Mouse (Mus musculus) embryonic facial prominence, embryonic 14.5 days (tissue): ENCODE measurements around the gene Ptpre. TPM values are rescaled to one million over a fixed set of nuclear protein-coding genes. Genes with fewer than 3 reads are reported as not detected.

Source experiments
- ATAC-seq: fragments of 200-750 bp; cut with Nextera tagmentation; 2 replicates; pipeline ENCODE4 v1.8.0; 2017; ENCODE audit warnings: low read depth, moderate number of reproducible peaks, moderate TSS enrichment
- DNase-seq: peaks from one replicate; pipeline ENCODE4 v3.0.0-alpha.2; 2015; ENCODE audit warnings: low spot score
- H3K27ac ChIP-seq: fragments of 300-500 bp; sonication (generic); replicated peaks from 2 replicates; pipeline ENCODE4 v1.5.1; 2014; ENCODE audit warnings: low read depth, mild to moderate bottlenecking, low read length, moderate library complexity
- H3K27me3 ChIP-seq: fragments of 300-500 bp; sonication (generic); replicated peaks from 2 replicates; pipeline ENCODE4 v1.6.1; 2014; ENCODE audit warnings: low read length; ENCODE audit not compliant: control insufficient read depth, insufficient read depth
- H3K36me3 ChIP-seq: fragments of 300-500 bp; sonication (generic); 2 replicates; pipeline ENCODE4 v1.6.1; 2014; ENCODE audit warnings: low read length, mixed read lengths; ENCODE audit not compliant: control insufficient read depth, insufficient read depth
- H3K4me1 ChIP-seq: fragments of 300-500 bp; sonication (generic); 2 replicates; pipeline ENCODE4 v1.6.1; 2014; ENCODE audit warnings: antibody characterized with exemption, low read length; ENCODE audit not compliant: control insufficient read depth, insufficient read depth
- H3K4me2 ChIP-seq: fragments of 300-500 bp; sonication (generic); 2 replicates; pipeline ENCODE4 v1.6.1; 2014; ENCODE audit warnings: low read depth, mild to moderate bottlenecking, low read length, moderate library complexity, mixed read lengths
- H3K4me3 ChIP-seq: fragments of 300-500 bp; sonication (generic); 2 replicates; pipeline ENCODE4 v1.5.1; 2014; ENCODE audit warnings: low read depth, mild to moderate bottlenecking, low read length
- H3K9ac ChIP-seq: fragments of 300-500 bp; sonication (generic); 2 replicates; pipeline ENCODE4 v1.6.1; 2014; ENCODE audit warnings: low read depth, mild to moderate bottlenecking, low read length, moderate library complexity, mixed read lengths
- H3K9me3 ChIP-seq: fragments of 300-500 bp; sonication (generic); 2 replicates; pipeline ENCODE4 v1.6.1; 2016; ENCODE audit warnings: low read length; ENCODE audit not compliant: control insufficient read depth
- WGBS: fragments of 180-500 bp; shearing (Covaris S2); extraction: QIAGEN DNeasy Blood & Tissue Kit; methylation state at CpG from one replicate; pipeline ENCODE4 v1.1.7; 2014; 5-methylcytosine and 5-hydroxymethylcytosine counted together
- polyA plus RNA-seq: library from polyadenylated mRNA; unstranded; fragments of >200 nt; fragmentation: Nextera tagmentation; extraction: Ambion mirVana; gene quantifications from 2 replicates; pipeline ENCODE4 v1.2.1, GENCODE M21; 2014

The Ptpre gene
- polyA plus RNA-seq, 1 experiment from 2014 or later = 4.1 TPM

GRCm38 (mm10) chr7:135658150-135658549 is 120.9 kb downstream of the Ptpre start:
- 89% methylated on average over 7 of the region's 7 CpGs for WGBS
- Histone ChIP-seq H3K27ac (no peak overlapping the region), H3K9ac (no peak overlapping the region), H3K4me2 (no peak overlapping the region), H3K36me3 (no peaks in the 10 kb centered on the region), H3K27me3 (no peaks in the 10 kb centered on the region), H3K4me3 (no peak overlapping the region), H3K4me1 (no peaks in the 10 kb centered on the region), H3K9me3 (no peaks in the 10 kb centered on the region)
- ATAC-seq (no peak), DNase-seq (no peak)

GRCm38 (mm10) chr7:135659314-135659935 is 122.1 kb downstream of the Ptpre start:
- DNase-seq (no peak), ATAC-seq (no peak)
- H3K4me1 ChIP-seq = no peaks in the 10 kb centered on the region
- WGBS = 88% methylated on average over 5 of the region's 5 CpGs
- no peak overlapping the region for H3K9ac ChIP-seq
- no peak overlapping the region for H3K4me2 ChIP-seq
- H3K9me3 ChIP-seq = no peaks in the 10 kb centered on the region
- H3K27me3 ChIP-seq = no peaks in the 10 kb centered on the region
- H3K36me3 ChIP-seq = no peaks in the 10 kb centered on the region
- H3K27ac ChIP-seq = no peak overlapping the region
- H3K4me3 ChIP-seq = no peak overlapping the region

- no peaks in the 10 kb centered on the region for H3K4me1 ChIP-seq
- no peak overlapping the region for H3K4me3 ChIP-seq
- H3K27me3 ChIP-seq = no peaks in the 10 kb centered on the region
- no peaks in the 10 kb centered on the region for H3K36me3 ChIP-seq
- DNase-seq (no peak), ATAC-seq (no peak)
- H3K9ac ChIP-seq = no peak overlapping the region
- H3K4me2 ChIP-seq = no peak overlapping the region
- no peaks in the 10 kb centered on the region for H3K9me3 ChIP-seq
- no peak overlapping the region for H3K27ac ChIP-seq
Observed at GRCm38 (mm10) chr7:135660314-135660713, 123.0 kb downstream of the Ptpre start.

GRCm38 (mm10) chr7:135664211-135664610 is 126.9 kb downstream of the Ptpre start:
- 76% methylated on average over 7 of the region's 7 CpGs for WGBS
- no peaks in the 10 kb centered on the region for H3K36me3 ChIP-seq
- no peaks in the 10 kb centered on the region for H3K9me3 ChIP-seq
- ATAC-seq (no peak), DNase-seq (no peak)
- no peak overlapping the region for H3K9ac ChIP-seq
- H3K4me1 ChIP-seq = no peaks in the 10 kb centered on the region
- no peak overlapping the region for H3K4me3 ChIP-seq
- H3K27ac ChIP-seq = no peak overlapping the region
- no peak overlapping the region for H3K4me2 ChIP-seq
- no peaks in the 10 kb centered on the region for H3K27me3 ChIP-seq

- Histone ChIP-seq H3K27ac (no peak overlapping the region), H3K4me3 (no peak overlapping the region), H3K4me2 (no peak overlapping the region), H3K9me3 (no peaks in the 10 kb centered on the region), H3K9ac (no peak overlapping the region), H3K36me3 (no peaks in the 10 kb centered on the region), H3K27me3 (no peaks in the 10 kb centered on the region), H3K4me1 (no peaks in the 10 kb centered on the region)
- ATAC-seq (no peak), DNase-seq (no peak)
- WGBS = 97% methylated on average over 2 of the region's 2 CpGs
Observed at GRCm38 (mm10) chr7:135666314-135666713, 129.0 kb downstream of the Ptpre start.

- peak; percentile 39; the same call in 1 of the 2 replicates for ATAC-seq
- WGBS = 33% methylated on average over 16 of the region's 16 CpGs
- H3K9me3 ChIP-seq = no peaks in the 10 kb centered on the region
- no peaks in the 10 kb centered on the region for H3K36me3 ChIP-seq
- H3K9ac ChIP-seq = no peak overlapping the region
- H3K4me1 ChIP-seq = no peaks in the 10 kb centered on the region
- no peak overlapping the region for H3K4me3 ChIP-seq
- no peak overlapping the region for H3K4me2 ChIP-seq
- H3K27me3 ChIP-seq = no peaks in the 10 kb centered on the region
- H3K27ac ChIP-seq = no peak overlapping the region
- DNase-seq = peak; percentile 86
Observed at GRCm38 (mm10) chr7:135668852-135669739, 131.8 kb downstream of the Ptpre start.

- H3K4me2 ChIP-seq = no peak overlapping the region
- H3K4me1 ChIP-seq = no peaks in the 10 kb centered on the region
- no peaks in the 10 kb centered on the region for H3K27me3 ChIP-seq
- 66% methylated on average over 3 of the region's 3 CpGs for WGBS
- H3K36me3 ChIP-seq = no peaks in the 10 kb centered on the region
- DNase-seq = no peak
- H3K27ac ChIP-seq = no peak overlapping the region
- no peak overlapping the region for H3K9ac ChIP-seq
- ATAC-seq = no peak
- H3K9me3 ChIP-seq = no peaks in the 10 kb centered on the region
- H3K4me3 ChIP-seq = no peak overlapping the region
Observed at GRCm38 (mm10) chr7:135673576-135673975, 136.3 kb downstream of the Ptpre start.

- Histone ChIP-seq H3K9ac (no peak overlapping the region), H3K4me3 (no peak overlapping the region), H3K27ac (no peak overlapping the region), H3K9me3 (no peaks in the 10 kb centered on the region), H3K27me3 (no peaks in the 10 kb centered on the region), H3K4me2 (no peak overlapping the region), H3K36me3 (no peaks in the 10 kb centered on the region), H3K4me1 (no peaks in the 10 kb centered on the region)
- WGBS = 78% methylated on average over 8 of the region's 8 CpGs
- ATAC-seq (no peak), DNase-seq (no peak)
Observed at GRCm38 (mm10) chr7:135676722-135677121, 139.4 kb downstream of the Ptpre start.
